Mouse (Mus musculus) embryonic facial prominence, embryonic 14.5 days (tissue): ENCODE measurements at regions not wholly inside any gene's neighbourhood (a gene's known extent, or its start where the extent isn't known, plus 50 kb on each side); places are given as distances from the start of the nearest gene placed in this dataset.
"Not testable (repeated sequence)": the region's sequence is repeated elsewhere in the genome, so short reads cannot be mapped to it uniquely, and the experiment has no call there.

Experiments used
- ATAC-seq: fragments of 200-750 bp; cut with Nextera tagmentation; 2 replicates; pipeline ENCODE4 v1.8.0; 2017; ENCODE audit warnings: low read depth, moderate number of reproducible peaks, moderate TSS enrichment
- DNase-seq: peaks from one replicate; pipeline ENCODE4 v3.0.0-alpha.2; 2015; ENCODE audit warnings: low spot score
- H3K27ac ChIP-seq: fragments of 300-500 bp; sonication (generic); replicated peaks from 2 replicates; pipeline ENCODE4 v1.5.1; 2014; ENCODE audit warnings: low read depth, mild to moderate bottlenecking, low read length, moderate library complexity
- H3K27me3 ChIP-seq: fragments of 300-500 bp; sonication (generic); replicated peaks from 2 replicates; pipeline ENCODE4 v1.6.1; 2014; ENCODE audit warnings: low read length; ENCODE audit not compliant: control insufficient read depth, insufficient read depth
- H3K36me3 ChIP-seq: fragments of 300-500 bp; sonication (generic); 2 replicates; pipeline ENCODE4 v1.6.1; 2014; ENCODE audit warnings: low read length, mixed read lengths; ENCODE audit not compliant: control insufficient read depth, insufficient read depth
- H3K4me1 ChIP-seq: fragments of 300-500 bp; sonication (generic); 2 replicates; pipeline ENCODE4 v1.6.1; 2014; ENCODE audit warnings: antibody characterized with exemption, low read length; ENCODE audit not compliant: control insufficient read depth, insufficient read depth
- H3K4me2 ChIP-seq: fragments of 300-500 bp; sonication (generic); 2 replicates; pipeline ENCODE4 v1.6.1; 2014; ENCODE audit warnings: low read depth, mild to moderate bottlenecking, low read length, moderate library complexity, mixed read lengths
- H3K4me3 ChIP-seq: fragments of 300-500 bp; sonication (generic); 2 replicates; pipeline ENCODE4 v1.5.1; 2014; ENCODE audit warnings: low read depth, mild to moderate bottlenecking, low read length
- H3K9ac ChIP-seq: fragments of 300-500 bp; sonication (generic); 2 replicates; pipeline ENCODE4 v1.6.1; 2014; ENCODE audit warnings: low read depth, mild to moderate bottlenecking, low read length, moderate library complexity, mixed read lengths
- H3K9me3 ChIP-seq: fragments of 300-500 bp; sonication (generic); 2 replicates; pipeline ENCODE4 v1.6.1; 2016; ENCODE audit warnings: low read length; ENCODE audit not compliant: control insufficient read depth
- WGBS: fragments of 180-500 bp; shearing (Covaris S2); extraction: QIAGEN DNeasy Blood & Tissue Kit; methylation state at CpG from one replicate; pipeline ENCODE4 v1.1.7; 2014; 5-methylcytosine and 5-hydroxymethylcytosine counted together

DNA sequence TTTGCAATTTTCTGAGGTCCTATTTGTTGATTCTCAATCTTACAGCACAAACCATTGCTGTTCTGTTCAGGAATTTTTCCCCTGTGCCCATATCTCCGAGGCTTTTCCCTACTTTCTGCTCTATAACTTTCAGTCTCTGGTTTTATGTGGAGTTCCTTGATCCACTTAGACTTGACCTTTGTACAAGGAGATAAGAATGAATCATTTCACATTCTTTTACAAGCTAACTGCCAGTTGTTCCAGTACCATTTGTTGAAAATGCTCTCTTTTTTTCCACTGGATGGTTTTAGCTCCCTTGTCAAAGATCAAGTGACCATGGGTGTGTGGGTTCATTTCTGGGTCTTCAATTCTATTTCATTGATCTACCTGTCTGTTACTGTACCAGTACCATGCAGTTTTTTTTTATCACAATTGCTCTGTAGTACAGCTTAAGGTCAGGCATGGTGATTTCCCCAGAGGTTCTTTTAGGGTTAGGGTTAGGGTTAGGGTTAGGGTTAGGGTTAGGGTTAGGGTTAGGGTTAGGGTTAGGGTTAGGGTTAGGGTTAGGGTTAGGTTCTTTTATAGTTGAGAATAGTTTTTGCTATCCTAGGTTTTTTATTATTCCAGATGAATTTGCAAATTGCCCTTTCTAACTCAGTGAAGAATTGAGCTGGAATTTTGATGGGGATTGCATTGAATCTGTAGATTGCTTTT lies 378.3 kb upstream of the Tbl1xr1 start:
- not testable (repeated sequence) for H3K9me3 ChIP-seq, H3K36me3 ChIP-seq, H3K9ac ChIP-seq, ATAC-seq, DNase-seq, H3K27me3 ChIP-seq, H3K4me3 ChIP-seq, H3K27ac ChIP-seq, H3K4me1 ChIP-seq, H3K4me2 ChIP-seq
- WGBS, result 79% methylated on average over 1 of the region's 1 CpGs

DNA sequence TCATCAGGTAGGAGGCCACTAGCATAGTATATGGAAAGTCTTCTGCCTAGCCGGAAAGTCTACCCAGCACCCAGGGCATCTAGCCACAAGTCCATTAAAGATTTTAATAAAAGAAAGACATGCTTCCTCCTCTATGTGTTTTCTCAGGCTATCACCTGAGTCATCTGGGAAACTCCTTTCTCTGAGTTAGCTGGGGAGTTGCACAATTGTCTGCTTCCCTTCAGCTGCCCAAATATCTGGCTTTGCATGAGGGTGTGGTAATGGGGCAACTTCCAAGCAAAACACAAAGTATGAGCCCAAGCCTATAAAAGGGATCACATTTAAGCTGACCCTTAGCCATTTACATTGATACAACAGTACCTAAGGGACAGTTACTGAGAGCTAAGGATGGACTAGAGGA lies 376.9 kb upstream of the Tbl1xr1 start:
- Histone ChIP-seq H3K9me3 (no peaks in the 10 kb centered on the region), H3K36me3 (no peaks in the 10 kb centered on the region), H3K9ac (no peak overlapping the region), H3K4me3 (no peak overlapping the region), H3K27ac (no peak overlapping the region), H3K4me1 (no peaks in the 10 kb centered on the region), H3K4me2 (no peak overlapping the region), H3K27me3 (no peaks in the 10 kb centered on the region)
- no peak for ATAC-seq
- 94% methylated on average over 1 of the region's 1 CpGs for WGBS
- DNase-seq, result no peak

- no peaks in the 10 kb centered on the region for H3K27me3 ChIP-seq
- no peaks in the 10 kb centered on the region for H3K4me1 ChIP-seq
- no peak overlapping the region for H3K4me3 ChIP-seq
- no peak overlapping the region for H3K9ac ChIP-seq
- 71% methylated on average over 1 of the region's 1 CpGs for WGBS
- no peak overlapping the region for H3K27ac ChIP-seq
- DNase-seq (no peak), ATAC-seq (no peak)
- no peak overlapping the region for H3K4me2 ChIP-seq
- H3K36me3 ChIP-seq, result no peaks in the 10 kb centered on the region
- no peaks in the 10 kb centered on the region for H3K9me3 ChIP-seq
These were observed 376.1 kb upstream of the Tbl1xr1 start for GRCm38 (mm10) chr3:21700326-21700725.

DNA sequence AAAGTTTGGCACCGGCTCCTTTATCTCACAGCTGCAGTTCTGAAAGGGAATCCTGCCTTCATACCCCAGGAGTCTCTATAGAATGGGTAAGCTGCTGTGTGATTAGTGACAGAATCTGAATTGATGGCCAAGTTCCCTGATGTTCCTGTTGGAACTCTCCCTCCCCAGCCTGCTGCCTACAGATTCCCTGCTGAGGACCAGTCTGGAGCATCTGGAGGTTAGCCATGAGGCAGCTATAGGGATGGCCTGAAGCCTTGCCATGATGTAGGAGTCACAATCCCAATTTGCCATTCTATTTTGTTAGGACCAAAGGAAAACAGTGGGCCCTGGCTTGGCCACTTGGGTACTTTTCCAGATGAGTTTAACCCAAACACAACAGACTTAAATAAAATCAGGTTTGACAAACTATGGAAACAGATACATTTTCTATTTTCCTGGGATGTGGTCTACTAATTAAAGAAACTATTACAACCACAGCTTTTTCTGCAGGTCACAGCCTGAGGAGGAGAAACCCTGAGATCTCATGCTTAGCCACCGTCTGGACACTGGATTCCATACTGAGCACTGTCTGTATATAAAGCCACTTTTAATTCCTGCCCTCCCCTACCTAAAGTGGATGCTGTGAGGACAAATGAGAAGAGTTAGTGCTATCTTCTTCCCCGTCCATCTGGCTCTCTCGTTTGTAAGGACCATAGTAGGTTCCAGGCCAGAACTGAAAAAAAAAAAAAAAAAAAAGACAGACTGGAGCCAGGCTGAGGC lies 349.5 kb upstream of the Tbl1xr1 start:
- peak; percentile 30 for DNase-seq
- no peak overlapping the region for H3K27ac ChIP-seq

DNA sequence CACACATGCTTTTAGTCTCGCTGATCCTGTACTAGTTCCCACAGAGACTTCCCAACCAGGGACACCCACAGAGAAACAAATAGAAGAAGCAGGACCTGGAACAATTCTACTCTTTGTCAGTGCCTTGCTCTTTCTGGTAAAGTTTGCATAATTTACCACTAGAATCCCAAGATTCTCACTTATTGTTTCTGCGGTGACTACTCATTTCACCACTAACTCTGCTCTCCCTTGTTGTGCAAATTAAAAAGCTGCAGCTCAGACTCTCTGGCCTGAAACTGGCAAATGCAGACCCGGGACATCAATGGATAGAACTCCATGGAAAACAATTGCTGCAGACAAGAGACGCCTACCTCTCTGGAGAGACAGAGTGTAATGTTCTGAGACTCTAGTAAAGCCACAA lies 348.4 kb upstream of the Tbl1xr1 start:
- no peaks in the 10 kb centered on the region for H3K36me3 ChIP-seq
- H3K27ac ChIP-seq, result no peak overlapping the region
- no peaks in the 10 kb centered on the region for H3K27me3 ChIP-seq
- H3K4me2 ChIP-seq, result no peak overlapping the region
- H3K9me3 ChIP-seq, result no peaks in the 10 kb centered on the region
- WGBS, result 63% methylated on average over 4 of the region's 4 CpGs
- H3K4me1 ChIP-seq, result no peaks in the 10 kb centered on the region
- DNase-seq, result no peak
- ATAC-seq, result no peak
- H3K9ac ChIP-seq, result no peak overlapping the region
- H3K4me3 ChIP-seq, result no peak overlapping the region

More for the DNA sequence above, 349.5 kb upstream of the Tbl1xr1 start:
- H3K9me3 ChIP-seq, result no peaks in the 10 kb centered on the region
- H3K4me2 ChIP-seq, result no peak overlapping the region
- WGBS, result 58% methylated on average over 4 of the region's 4 CpGs
- ATAC-seq, result no peak
- H3K27me3 ChIP-seq, result no peaks in the 10 kb centered on the region
- no peaks in the 10 kb centered on the region for H3K36me3 ChIP-seq
- no peak overlapping the region for H3K9ac ChIP-seq
- no peak overlapping the region for H3K4me3 ChIP-seq
- no peaks in the 10 kb centered on the region for H3K4me1 ChIP-seq

DNA sequence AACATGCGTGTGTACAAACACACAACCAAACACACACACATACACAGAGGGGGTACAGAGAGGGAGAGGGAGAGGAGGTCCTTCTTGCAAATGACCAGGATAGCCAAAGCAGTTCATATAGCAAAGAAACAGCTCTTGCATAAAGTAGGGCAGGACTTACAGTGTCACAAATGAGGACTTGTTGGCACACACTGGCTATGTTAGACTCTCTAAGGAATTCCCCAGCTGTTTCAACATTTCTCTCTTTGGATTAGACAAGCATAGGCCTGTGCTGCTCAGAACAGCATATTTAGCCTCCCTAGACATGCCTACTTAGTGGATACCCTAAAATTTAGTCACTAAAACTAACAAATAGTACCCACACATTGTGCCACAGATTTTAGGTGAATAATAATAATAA lies 347.1 kb upstream of the Tbl1xr1 start:
- Histone ChIP-seq H3K9me3 (no peaks in the 10 kb centered on the region), H3K4me2 (no peak overlapping the region), H3K36me3 (no peaks in the 10 kb centered on the region), H3K27ac (peak overlapping the region; percentile 22; the same call in 1 of the 2 replicates), H3K27me3 (no peaks in the 10 kb centered on the region), H3K4me3 (no peak overlapping the region), H3K9ac (no peak overlapping the region), H3K4me1 (no peaks in the 10 kb centered on the region)
- WGBS, result 87% methylated on average over 1 of the region's 1 CpGs
- DNase-seq (peak; percentile 86), ATAC-seq (peak; percentile 88)

DNA sequence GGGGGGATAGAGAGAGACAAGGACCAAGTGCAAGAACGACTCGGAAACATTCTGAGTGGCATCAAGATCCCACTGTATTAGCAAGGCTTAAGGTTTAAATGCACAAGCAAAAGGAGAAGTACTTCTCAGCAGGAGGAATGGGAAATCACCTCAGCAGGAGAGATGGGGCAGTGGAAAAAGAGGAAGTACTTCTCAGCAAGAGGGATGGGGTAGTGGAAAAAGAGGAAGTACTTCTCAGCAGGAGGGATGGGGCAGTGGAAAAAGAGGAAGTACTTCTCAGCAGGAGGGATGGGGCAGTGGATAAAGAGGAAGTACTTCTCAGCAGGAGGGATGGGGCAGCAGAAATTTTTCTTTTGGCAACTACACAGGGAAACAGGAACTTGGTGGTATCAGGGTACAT lies 340.8 kb upstream of the Tbl1xr1 start:
- H3K9me3 ChIP-seq, result not testable (repeated sequence)

GRCm38 (mm10) chr3:21739720-21740119 lies 336.7 kb upstream of the Tbl1xr1 start:
- DNase-seq (no peak), ATAC-seq (no peak)
- Histone ChIP-seq H3K27ac (no peak overlapping the region), H3K4me3 (no peak overlapping the region), H3K9me3 (no peaks in the 10 kb centered on the region), H3K36me3 (no peaks in the 10 kb centered on the region), H3K4me2 (no peak overlapping the region), H3K9ac (no peak overlapping the region), H3K4me1 (no peaks in the 10 kb centered on the region), H3K27me3 (no peaks in the 10 kb centered on the region)
- 85% methylated on average over 4 of the region's 4 CpGs for WGBS

More for the DNA sequence above, 340.8 kb upstream of the Tbl1xr1 start:
- 90% methylated on average over 2 of the region's 2 CpGs for WGBS
- H3K27ac ChIP-seq, H3K9ac ChIP-seq, H3K4me2 ChIP-seq, H3K27me3 ChIP-seq, H3K4me3 ChIP-seq, DNase-seq, ATAC-seq, H3K36me3 ChIP-seq, H3K4me1 ChIP-seq: not testable (repeated sequence)

- Histone ChIP-seq H3K4me3 (no peak overlapping the region), H3K27me3 (no peaks in the 10 kb centered on the region), H3K4me2 (no peak overlapping the region), H3K36me3 (no peaks in the 10 kb centered on the region), H3K9me3 (no peaks in the 10 kb centered on the region), H3K9ac (no peak overlapping the region), H3K4me1 (no peaks in the 10 kb centered on the region), H3K27ac (no peak overlapping the region)
- WGBS, result 85% methylated on average over 1 of the region's 1 CpGs
- no peak for DNase-seq
- ATAC-seq, result no peak
These were observed 332.3 kb upstream of the Tbl1xr1 start for GRCm38 (mm10) chr3:21744107-21744506.
